Mouse (Mus musculus): ENCODE measurements at regions not wholly inside any gene's neighbourhood (a gene's known extent, or its start where the extent isn't known, plus 50 kb on each side); places are given as distances from the start of the nearest gene placed in this dataset.
"Not testable (repeated sequence)": the region's sequence is repeated elsewhere in the genome, so short reads cannot be mapped to it uniquely, and the experiment has no call there.

GRCm38 (mm10) chr13:44454136-44454535, 275.1 kb upstream of the Jarid2 start:
- no peak for DNase-seq (ENCODE audit: low spot score)

GRCm38 (mm10) chr13:44455193-44455592, 274.1 kb upstream of the Jarid2 start:
- no peak for DNase-seq (ENCODE audit: low spot score)

- no peak for DNase-seq (ENCODE audit: low spot score)
Measured at GRCm38 (mm10) chr13:44458744-44459143, 270.5 kb upstream of the Jarid2 start.

GRCm38 (mm10) chr13:44459148-44459547, 270.1 kb upstream of the Jarid2 start:
- DNase-seq (ENCODE audit: low spot score) = no peak

GRCm38 (mm10) chr13:44463675-44464074, 265.6 kb upstream of the Jarid2 start:
- no peak for DNase-seq (ENCODE audit: low spot score)

GRCm38 (mm10) chr13:44465567-44465966, 263.7 kb upstream of the Jarid2 start:
- DNase-seq (ENCODE audit: low spot score) = no peak

- DNase-seq (ENCODE audit: low spot score) = no peak
Measured at GRCm38 (mm10) chr13:44468963-44469674, 260.2 kb upstream of the Jarid2 start.

- no peak for DNase-seq (ENCODE audit: low spot score)
Measured at GRCm38 (mm10) chr13:44469675-44470074, 259.6 kb upstream of the Jarid2 start.

- no peak for DNase-seq (ENCODE audit: low spot score)
Measured at GRCm38 (mm10) chr13:44473200-44473599, 256.1 kb upstream of the Jarid2 start.

- DNase-seq (ENCODE audit: low spot score) = peak; percentile 63
Measured at GRCm38 (mm10) chr13:44476901-44477300, 252.4 kb upstream of the Jarid2 start.

GRCm38 (mm10) chr13:44480128-44480527, 249.1 kb upstream of the Jarid2 start:
- DNase-seq (ENCODE audit: low spot score) = no peak

GRCm38 (mm10) chr13:44482661-44483060, 246.6 kb upstream of the Jarid2 start:
- DNase-seq (ENCODE audit: low spot score) = no peak

- no peak for DNase-seq (ENCODE audit: low spot score)
Measured at GRCm38 (mm10) chr13:44484582-44485329, 244.5 kb upstream of the Jarid2 start.

GRCm38 (mm10) chr13:44490935-44491465, 238.3 kb upstream of the Jarid2 start:
- no peak for DNase-seq (ENCODE audit: low spot score)

GRCm38 (mm10) chr13:44493884-44494283, 235.4 kb upstream of the Jarid2 start:
- DNase-seq (ENCODE audit: low spot score) = no peak

GRCm38 (mm10) chr13:44495450-44495849, 233.8 kb upstream of the Jarid2 start:
- DNase-seq (ENCODE audit: low spot score) = no peak

- DNase-seq (ENCODE audit: low spot score) = no peak
Measured at GRCm38 (mm10) chr13:44496596-44496995, 232.7 kb upstream of the Jarid2 start.

- not testable (repeated sequence) for DNase-seq (ENCODE audit: low spot score)
Measured at GRCm38 (mm10) chr13:44500896-44501295, 228.4 kb upstream of the Jarid2 start.

- no peak for DNase-seq (ENCODE audit: low spot score)
Measured at GRCm38 (mm10) chr13:44501777-44502321, 227.4 kb upstream of the Jarid2 start.

- peak; percentile 87 for DNase-seq (ENCODE audit: low spot score)
Measured at GRCm38 (mm10) chr13:44502612-44503256, 226.5 kb upstream of the Jarid2 start.

GRCm38 (mm10) chr13:44503257-44503950, 225.9 kb upstream of the Jarid2 start:
- DNase-seq (ENCODE audit: low spot score) = no peak

GRCm38 (mm10) chr13:44504455-44504854, 224.8 kb upstream of the Jarid2 start:
- DNase-seq (ENCODE audit: low spot score) = no peak

All from testis, postnatal 10 days (tissue).